Mouse (Mus musculus) ES-Bruce4 (cell line): ENCODE results near the gene Tulp2.

Experiments
- CTCF ChIP-seq: IDR thresholded peaks from one replicate; pipeline ENCODE4 v1.8.1; 2011; ENCODE audit warnings: low read depth, low read length
- POLR2A ChIP-seq: IDR thresholded peaks from one replicate; pipeline ENCODE4 v1.8.1; 2011; ENCODE audit warnings: low read length; ENCODE audit not compliant: insufficient read depth

DNA sequence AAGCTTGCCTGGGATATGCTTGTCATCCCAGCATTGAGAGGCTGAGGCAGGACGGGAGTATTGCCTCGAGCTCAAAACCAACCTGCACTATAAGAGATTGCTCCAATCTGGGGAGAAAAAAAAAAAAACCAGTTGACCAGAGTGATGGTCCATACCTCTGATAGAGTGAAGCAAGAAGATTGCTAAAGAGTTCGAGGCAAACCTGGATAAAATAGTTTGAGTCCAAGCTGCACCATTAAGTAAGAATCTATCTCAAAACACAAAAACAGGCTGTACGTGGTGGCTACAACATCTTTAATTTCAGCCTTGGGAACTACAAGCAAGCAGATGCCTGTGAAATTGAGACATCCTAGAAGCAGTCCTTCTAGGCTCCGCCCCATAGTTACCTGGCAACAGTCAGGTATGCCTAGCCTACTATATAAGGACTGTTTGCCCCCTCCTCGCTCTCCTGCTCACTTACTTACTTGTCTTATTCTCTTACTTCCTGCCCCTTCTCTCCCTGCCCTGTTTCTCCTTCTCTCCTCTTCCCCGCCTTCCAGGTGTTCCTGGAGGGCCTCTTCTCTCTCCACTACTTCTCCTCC, 14.5 kb upstream of the Tulp2 start:
- TF ChIP-seq CTCF (no peak), POLR2A (no peak)
